Mouse (Mus musculus) hindbrain, embryonic 14.5 days (tissue): Measurements from ENCODE around the gene Gm42791. TPM values are rescaled to one million over a fixed set of nuclear protein-coding genes. Genes with fewer than 3 reads are reported as not detected.
A peak's percentile ranks its signal among the peaks of the same experiment; 100 is the strongest.

Experiments
- ATAC-seq: fragments of 200-750 bp; cut with Nextera tagmentation; 2 replicates; pipeline ENCODE4 v1.8.0; 2017; ENCODE audit warnings: moderate number of reproducible peaks, mild to moderate bottlenecking, moderate TSS enrichment, moderate library complexity; ENCODE audit not compliant: low FRiP score
- DNase-seq: peaks from one replicate; pipeline ENCODE4 v3.0.0-alpha.2; 2015; ENCODE audit warnings: low spot score
- H3K27ac ChIP-seq: fragments of 300-500 bp; sonication (generic); 2 replicates; pipeline ENCODE4 v1.5.1; 2014; ENCODE audit warnings: mild to moderate bottlenecking, moderate library complexity
- H3K27me3 ChIP-seq: fragments of 300-500 bp; sonication (generic); 2 replicates; pipeline ENCODE4 v1.6.1; 2014; ENCODE audit warnings: mild to moderate bottlenecking, low read length, mixed read lengths; ENCODE audit not compliant: control insufficient read depth, insufficient read depth
- H3K36me3 ChIP-seq: fragments of 300-500 bp; sonication (generic); replicated peaks from 2 replicates; pipeline ENCODE4 v1.6.1; 2014; ENCODE audit not compliant: control insufficient read depth, insufficient read depth
- H3K4me1 ChIP-seq: fragments of 300-500 bp; sonication (generic); replicated peaks from 2 replicates; pipeline ENCODE4 v1.6.1; 2014; ENCODE audit warnings: antibody characterized with exemption, low read length, mixed read lengths; ENCODE audit not compliant: control insufficient read depth, insufficient read depth
- H3K4me2 ChIP-seq: fragments of 300-500 bp; sonication (generic); replicated peaks from 2 replicates; pipeline ENCODE4 v1.6.1; 2014; ENCODE audit warnings: mild to moderate bottlenecking, moderate library complexity
- H3K4me3 ChIP-seq: fragments of 300-500 bp; sonication (generic); replicated peaks from 2 replicates; pipeline ENCODE4 v1.5.1; 2014; ENCODE audit warnings: mild to moderate bottlenecking, low read length
- H3K9ac ChIP-seq: fragments of 300-500 bp; sonication (generic); 2 replicates; pipeline ENCODE4 v1.6.1; 2014
- H3K9me3 ChIP-seq: fragments of 300-500 bp; sonication (generic); 2 replicates; pipeline ENCODE4 v1.6.1; 2016; ENCODE audit warnings: low read length; ENCODE audit not compliant: control insufficient read depth
- WGBS: fragments of 180-500 bp; shearing (Covaris S2); extraction: QIAGEN DNeasy Blood & Tissue Kit; methylation state at CpG from one replicate; pipeline ENCODE4 v1.1.7; 2014; 5-methylcytosine and 5-hydroxymethylcytosine counted together
- polyA plus RNA-seq: library from polyadenylated mRNA; unstranded; fragments of >200 nt; fragmentation: Nextera tagmentation; extraction: Ambion mirVana; gene quantifications from 2 replicates; pipeline ENCODE4 v1.2.1, GENCODE M21; 2014

The Gm42791 gene
- polyA plus RNA-seq, 1 experiment from 2014 or later = 0.33 TPM

DNA sequence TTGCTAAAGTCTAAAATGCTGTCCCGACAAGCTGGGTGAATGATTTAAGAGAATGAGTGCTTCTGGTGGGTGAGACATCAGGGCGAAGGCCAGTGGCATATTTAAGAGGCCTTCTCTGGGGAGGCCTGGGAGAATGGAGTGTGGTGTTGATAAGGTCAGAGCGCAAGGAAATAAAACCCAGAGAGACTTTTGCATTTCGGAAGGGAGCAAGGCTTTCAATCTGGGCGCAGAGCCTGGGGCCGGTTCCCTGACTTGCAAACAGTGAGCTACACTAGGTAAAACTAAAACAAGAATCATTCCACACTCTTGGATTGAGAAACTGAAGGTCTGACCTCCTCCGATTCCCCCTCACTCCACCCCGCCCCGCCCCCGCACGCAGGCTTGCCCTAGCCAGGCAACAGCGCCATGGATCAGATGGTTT lies 4.0 kb downstream of the Gm42791 start:
- H3K4me3 ChIP-seq = no peak overlapping the region
- H3K9ac ChIP-seq = no peak overlapping the region
- H3K27me3 ChIP-seq = no peaks in the 10 kb centered on the region
- no peak overlapping the region for H3K4me2 ChIP-seq
- no peaks in the 10 kb centered on the region for H3K36me3 ChIP-seq
- DNase-seq (no peak), ATAC-seq (no peak)
- H3K4me1 ChIP-seq = no peaks in the 10 kb centered on the region; the same call in none of the 2 replicates
- H3K9me3 ChIP-seq = peaks cover 10% of the 10 kb centered on the region; the same call in 1 of the 2 replicates
- H3K27ac ChIP-seq = no peak overlapping the region
- WGBS = 81% methylated on average over 12 of the region's 12 CpGs

DNA sequence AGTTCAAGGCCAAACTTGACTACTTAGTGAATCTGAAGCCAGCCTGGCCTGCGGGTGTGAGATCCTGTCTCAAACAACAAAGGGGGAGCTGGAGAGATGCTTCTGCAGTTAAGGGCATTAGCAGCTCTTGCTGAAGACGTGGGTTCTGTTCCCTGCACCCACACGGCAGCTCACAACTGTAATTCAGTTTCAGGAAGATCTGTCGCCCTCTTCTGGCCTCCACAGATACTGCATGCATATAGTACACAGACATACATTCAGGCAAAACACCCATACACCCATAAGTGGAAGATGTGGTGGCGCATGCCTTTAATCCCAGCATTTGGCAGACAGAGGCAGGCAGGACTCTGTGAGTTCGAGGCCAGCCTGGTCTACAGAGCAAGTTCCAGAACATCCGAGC lies 5.5 kb downstream of the Gm42791 start:
- Histone ChIP-seq H3K4me1 (no peaks in the 10 kb centered on the region; the same call in 1 of the 2 replicates), H3K36me3 (no peaks in the 10 kb centered on the region), H3K27ac (no peak overlapping the region), H3K9ac (no peak overlapping the region), H3K4me3 (no peak overlapping the region), H3K4me2 (no peak overlapping the region), H3K27me3 (no peaks in the 10 kb centered on the region), H3K9me3 (peaks cover 10% of the 10 kb centered on the region; the same call in 1 of the 2 replicates)
- ATAC-seq (no peak), DNase-seq (no peak)
- WGBS = 86% methylated on average over 7 of the region's 7 CpGs

DNA sequence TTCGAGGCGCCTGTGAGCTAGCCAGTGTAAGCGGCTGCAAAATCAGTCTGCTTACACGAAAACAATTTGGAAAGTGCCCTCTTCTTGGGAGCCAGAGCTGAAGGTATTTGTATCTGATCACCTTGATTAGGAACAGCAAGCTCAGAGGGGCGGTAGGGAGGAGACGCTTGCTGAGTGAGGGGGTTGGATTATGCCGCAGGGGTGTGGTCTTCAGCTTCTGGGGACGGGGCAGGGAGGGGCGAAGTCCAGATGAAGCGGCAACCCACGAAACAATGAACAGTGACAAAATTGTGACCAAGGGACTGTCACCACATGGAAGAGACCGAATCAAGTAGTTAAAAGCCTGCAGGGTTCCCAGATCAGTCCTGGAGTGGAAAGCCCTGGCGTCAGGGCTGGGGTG lies 10.0 kb downstream of the Gm42791 start:
- WGBS = 45% methylated on average over 13 of the region's 13 CpGs
- DNase-seq (no peak), ATAC-seq (no peak)
- Histone ChIP-seq H3K27ac (no peak overlapping the region), H3K9ac (no peak overlapping the region), H3K9me3 (peaks cover 21% of the 10 kb centered on the region), H3K4me3 (no peak overlapping the region), H3K36me3 (no peaks in the 10 kb centered on the region), H3K4me2 (no peak overlapping the region), H3K27me3 (no peaks in the 10 kb centered on the region), H3K4me1 (no peaks in the 10 kb centered on the region)

DNA sequence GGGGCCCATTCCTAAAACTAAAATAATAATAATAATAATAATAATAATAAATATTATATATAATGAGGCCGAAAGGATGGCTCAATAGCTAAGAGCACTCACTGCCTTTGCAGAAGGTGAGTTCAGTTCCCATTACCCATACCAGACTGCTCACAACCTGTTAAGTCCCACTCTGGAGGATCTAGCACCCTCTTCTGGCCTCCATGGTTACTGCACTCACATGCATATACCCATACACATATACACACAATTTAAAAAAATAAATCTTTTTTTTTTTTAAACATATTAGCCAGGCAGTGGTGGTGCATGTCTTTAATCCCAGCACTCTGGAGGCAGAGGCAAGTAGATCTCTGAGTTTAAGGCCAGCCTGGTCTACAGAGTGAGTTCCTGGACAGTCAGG lies 11.3 kb downstream of the Gm42791 start:
- no peak overlapping the region for H3K4me3 ChIP-seq
- no peaks in the 10 kb centered on the region for H3K36me3 ChIP-seq
- 100% methylated on average over 1 of the region's 1 CpGs for WGBS

DNA sequence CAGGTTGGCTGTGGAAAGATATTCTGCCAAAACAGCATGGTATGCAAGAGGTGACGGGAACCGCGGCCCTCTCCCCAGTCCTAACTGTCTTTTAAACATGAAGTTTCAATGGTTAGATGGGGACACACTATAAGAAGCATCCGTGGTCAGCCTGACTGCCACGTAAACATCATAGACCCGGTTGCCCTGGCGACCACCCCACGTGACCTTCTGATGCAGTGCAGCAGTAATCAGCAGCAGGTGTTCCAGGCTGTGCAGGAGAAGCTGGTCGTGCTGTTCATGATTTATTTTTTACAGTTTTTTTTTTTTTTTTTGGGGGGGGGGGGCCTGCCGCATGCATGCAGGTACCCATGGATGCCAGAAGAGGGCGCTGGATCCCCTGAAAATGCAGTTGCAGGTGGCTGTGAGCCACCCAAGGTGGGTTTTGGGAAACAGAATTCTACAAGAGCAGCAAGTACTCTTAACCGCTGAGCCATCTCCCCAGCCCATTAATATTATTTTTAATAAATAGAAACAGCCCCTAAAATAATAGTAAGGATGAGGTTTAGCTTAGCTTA lies 11.8 kb downstream of the Gm42791 start:
- H3K9ac ChIP-seq = no peak overlapping the region
- ATAC-seq (no peak), DNase-seq (no peak)
- WGBS = 77% methylated on average over 12 of the region's 12 CpGs
- H3K9me3 ChIP-seq = peaks cover 18% of the 10 kb centered on the region
- H3K4me3 ChIP-seq = no peak overlapping the region
- H3K27me3 ChIP-seq = no peaks in the 10 kb centered on the region
- H3K4me2 ChIP-seq = no peak overlapping the region
- H3K27ac ChIP-seq = no peak overlapping the region
- H3K4me1 ChIP-seq = no peaks in the 10 kb centered on the region
- H3K36me3 ChIP-seq = no peaks in the 10 kb centered on the region

More for the DNA sequence above, 11.3 kb downstream of the Gm42791 start:
- no peak for DNase-seq
- Histone ChIP-seq H3K9me3 (peaks cover 21% of the 10 kb centered on the region), H3K27me3 (no peaks in the 10 kb centered on the region), H3K4me1 (no peaks in the 10 kb centered on the region), H3K27ac (no peak overlapping the region), H3K9ac (no peak overlapping the region), H3K4me2 (no peak overlapping the region)
- ATAC-seq = no peak

DNA sequence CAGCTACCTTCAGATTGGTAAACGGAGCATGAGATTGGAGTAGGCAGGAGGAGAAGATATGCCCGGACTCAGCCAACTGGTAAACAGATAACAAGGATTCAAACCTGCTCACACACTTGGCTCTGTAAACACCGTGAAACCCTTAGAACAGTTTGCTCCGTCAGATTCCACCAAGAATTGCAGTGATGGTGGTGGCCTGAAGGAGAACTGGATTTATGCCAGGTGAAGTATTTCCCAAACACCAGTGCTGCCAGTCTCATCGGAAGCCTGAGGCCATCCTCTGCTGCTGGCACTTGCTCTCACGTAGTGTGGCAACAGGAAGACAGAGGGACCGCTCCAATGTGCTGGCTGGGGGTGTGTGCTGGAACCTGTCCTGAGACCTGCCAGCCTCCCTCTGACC lies 12.6 kb downstream of the Gm42791 start:
- Histone ChIP-seq H3K4me1 (no peaks in the 10 kb centered on the region), H3K9ac (no peak overlapping the region), H3K36me3 (no peaks in the 10 kb centered on the region), H3K27ac (no peak overlapping the region), H3K9me3 (peaks cover 11% of the 10 kb centered on the region), H3K4me2 (no peak overlapping the region), H3K27me3 (no peaks in the 10 kb centered on the region), H3K4me3 (no peak overlapping the region)
- ATAC-seq (no peak), DNase-seq (no peak)
- 91% methylated on average over 7 of the region's 7 CpGs for WGBS

DNA sequence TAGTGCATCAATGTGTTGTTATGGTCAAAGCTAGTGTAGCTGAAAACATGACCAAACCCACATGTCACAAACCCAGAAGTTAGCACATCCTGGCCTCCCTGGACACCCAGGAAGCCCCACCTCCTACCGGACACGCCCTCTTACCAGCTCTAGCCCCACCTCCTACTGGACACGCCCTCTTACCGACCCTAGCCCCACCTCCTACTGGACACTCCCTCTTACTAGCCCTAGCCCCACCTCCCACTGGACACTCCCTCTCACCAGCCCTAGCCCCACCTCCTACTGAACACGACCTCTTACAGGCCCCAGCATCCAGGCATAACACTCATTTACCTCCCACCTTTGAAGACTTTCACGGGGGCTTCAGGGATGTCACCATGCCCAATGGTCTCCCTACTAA lies 14.3 kb downstream of the Gm42791 start:
- Histone ChIP-seq H3K9ac (no peak overlapping the region), H3K4me1 (no peaks in the 10 kb centered on the region), H3K27me3 (no peaks in the 10 kb centered on the region), H3K27ac (no peak overlapping the region), H3K36me3 (no peaks in the 10 kb centered on the region), H3K4me2 (no peak overlapping the region), H3K9me3 (peaks cover 11% of the 10 kb centered on the region), H3K4me3 (no peak overlapping the region)
- ATAC-seq (no peak), DNase-seq (no peak)
- 67% methylated on average over 6 of the region's 6 CpGs for WGBS

DNA sequence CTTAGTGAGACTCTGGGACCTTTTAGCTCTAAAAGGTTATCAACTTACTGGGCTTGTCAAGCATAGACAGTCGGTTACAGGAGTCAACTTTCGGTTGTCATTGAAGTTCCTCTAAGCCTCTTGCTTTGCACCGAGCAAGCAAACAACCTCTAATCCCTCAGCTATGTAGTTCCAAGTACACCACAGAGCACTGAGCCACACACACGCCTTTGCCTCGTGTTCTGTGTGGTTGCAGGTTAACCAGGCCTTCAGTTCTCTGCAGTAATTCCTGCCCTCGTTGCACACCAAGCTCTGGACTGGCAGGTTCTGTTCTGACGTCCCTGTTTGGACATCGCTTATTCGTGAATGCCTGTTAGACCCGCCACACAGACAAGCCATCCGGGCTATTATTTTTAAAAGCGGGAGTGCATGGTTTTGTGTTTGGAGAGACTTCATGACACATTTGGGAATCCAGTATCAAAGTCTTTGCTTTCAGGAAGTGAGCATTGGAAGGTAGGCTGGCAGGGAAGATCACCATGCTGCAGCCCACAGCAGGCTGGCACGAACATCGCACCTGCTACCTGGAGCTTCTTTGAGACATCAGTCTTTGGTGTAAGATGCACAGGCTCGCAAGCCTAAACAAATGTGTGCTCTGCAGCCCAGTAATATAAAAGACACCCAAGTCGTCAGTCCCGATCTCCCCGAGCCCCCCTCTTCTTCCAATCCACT lies 16.3 kb downstream of the Gm42791 start:
- DNase-seq (no peak), ATAC-seq (no peak)
- Histone ChIP-seq H3K4me3 (no peak overlapping the region), H3K4me2 (no peak overlapping the region), H3K27ac (no peak overlapping the region), H3K4me1 (no peaks in the 10 kb centered on the region), H3K9ac (no peak overlapping the region), H3K36me3 (no peaks in the 10 kb centered on the region), H3K9me3 (peaks cover 5% of the 10 kb centered on the region), H3K27me3 (no peaks in the 10 kb centered on the region)
- WGBS = 73% methylated on average over 18 of the region's 18 CpGs

DNA sequence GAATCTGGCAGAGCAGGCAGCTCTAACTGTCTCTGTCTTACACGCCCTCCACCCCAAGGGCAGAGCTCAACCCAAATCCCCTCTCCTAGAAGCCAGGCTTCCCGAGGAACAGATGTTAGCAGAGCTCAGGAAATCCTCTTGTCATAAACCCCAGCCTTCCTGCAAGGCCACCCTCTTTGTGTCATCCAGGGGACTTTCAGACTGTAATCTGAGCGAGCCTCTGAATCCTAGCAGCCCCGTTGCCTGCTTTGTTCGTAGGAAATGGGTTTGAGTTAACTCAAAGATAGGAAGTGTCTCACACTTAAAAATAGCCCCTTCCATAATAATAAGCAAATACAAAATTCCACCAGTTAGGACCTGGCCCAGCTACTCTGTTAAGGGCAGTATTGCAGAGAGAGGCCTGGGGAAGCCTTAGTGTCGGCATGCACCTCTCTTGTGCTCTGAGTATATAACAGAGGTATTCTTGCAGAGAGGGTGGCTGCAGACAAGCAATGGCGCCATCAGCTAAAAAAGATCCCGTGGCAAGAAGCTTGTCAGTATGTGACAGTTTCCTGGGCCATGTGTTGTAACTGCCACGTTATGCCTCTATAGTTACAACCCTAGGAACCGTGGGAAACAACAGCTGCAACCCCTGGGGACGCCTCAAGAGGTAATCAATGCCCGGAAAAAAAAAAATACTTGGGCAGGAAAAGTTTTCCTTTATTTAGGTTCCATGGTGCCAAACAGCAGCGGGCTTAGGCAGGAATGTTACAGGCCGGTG lies 17.1 kb downstream of the Gm42791 start:
- no peak for ATAC-seq
- no peaks in the 10 kb centered on the region for H3K4me1 ChIP-seq
- peak overlapping the region; percentile 22; the same call in 1 of the 2 replicates for H3K9ac ChIP-seq
- no peak overlapping the region for H3K4me2 ChIP-seq
- no peaks in the 10 kb centered on the region for H3K9me3 ChIP-seq
- no peak for DNase-seq
- no peak overlapping the region for H3K4me3 ChIP-seq
- H3K27ac ChIP-seq = no peak overlapping the region
- WGBS = 33% methylated on average over 14 of the region's 14 CpGs
- no peaks in the 10 kb centered on the region for H3K36me3 ChIP-seq
- no peaks in the 10 kb centered on the region for H3K27me3 ChIP-seq
